Mouse (Mus musculus): ENCODE data around the gene Zfp3. TPM values are rescaled to one million over a fixed set of nuclear protein-coding genes. Genes with fewer than 3 reads are reported as not detected.

Zfp3 gene
- polyA plus RNA-seq, 1 experiment from 2014 or later, result 7.1 TPM

DNA sequence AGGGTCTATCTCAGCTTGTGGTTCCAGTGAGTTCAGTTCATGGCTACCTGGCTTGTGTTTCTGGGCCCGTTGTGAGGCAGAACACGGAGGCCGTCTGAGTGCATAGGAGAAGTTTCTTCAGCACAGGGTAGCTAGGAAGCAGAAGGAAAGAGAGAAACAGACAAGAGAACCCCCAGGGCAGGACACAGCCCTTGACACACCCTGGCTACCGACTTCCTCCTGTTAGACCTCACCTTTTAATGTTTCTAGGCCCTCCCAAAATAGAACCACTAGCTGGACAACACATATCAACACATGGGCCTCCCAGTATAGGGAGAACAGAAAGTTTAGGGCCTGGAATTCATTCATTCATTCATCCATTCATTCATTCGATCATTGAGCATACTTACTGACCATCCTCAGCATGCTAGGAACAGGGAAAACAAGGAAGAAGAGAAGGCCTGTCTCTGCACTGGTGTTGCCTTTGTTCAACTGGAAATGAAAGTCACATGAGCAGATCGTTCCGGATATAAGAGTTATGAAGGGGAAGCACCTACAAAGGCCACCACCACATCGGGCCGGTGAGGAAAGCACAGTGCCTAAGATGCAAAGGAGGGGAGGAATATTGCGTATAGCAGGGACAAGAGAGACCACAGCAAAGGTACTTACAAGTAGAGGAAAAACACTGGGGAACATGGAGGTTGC, 25.1 kb downstream of the Zfp3 start:
- no peak for ATAC-seq (replicated peaks; ENCODE audit: insufficient number of reproducible peaks, low FRiP score, low TSS enrichment)
- Histone ChIP-seq H3K4me3 (ENCODE audit: low read depth, low read length) (no peak overlapping the region), H3K36me3 (ENCODE audit: control insufficient read depth, insufficient read depth, low read length) (no peaks in the 10 kb centered on the region), H3K9ac (ENCODE audit: low read depth, low read length) (no peak overlapping the region), H3K4me2 (no peak overlapping the region), H3K27me3 (ENCODE audit: control insufficient read depth, insufficient read depth, low read length) (no peaks in the 10 kb centered on the region), H3K9me3 (replicated peaks; ENCODE audit: control insufficient read depth, low read length) (no peaks in the 10 kb centered on the region), H3K4me1 (ENCODE audit: control insufficient read depth, insufficient read depth, low read length) (no peaks in the 10 kb centered on the region), H3K27ac (ENCODE audit: low read depth, low read length) (no peak overlapping the region)
- 81% methylated on average over 10 of the region's 10 CpGs for WGBS (ENCODE audit: insufficient replicate concordance)

DNA sequence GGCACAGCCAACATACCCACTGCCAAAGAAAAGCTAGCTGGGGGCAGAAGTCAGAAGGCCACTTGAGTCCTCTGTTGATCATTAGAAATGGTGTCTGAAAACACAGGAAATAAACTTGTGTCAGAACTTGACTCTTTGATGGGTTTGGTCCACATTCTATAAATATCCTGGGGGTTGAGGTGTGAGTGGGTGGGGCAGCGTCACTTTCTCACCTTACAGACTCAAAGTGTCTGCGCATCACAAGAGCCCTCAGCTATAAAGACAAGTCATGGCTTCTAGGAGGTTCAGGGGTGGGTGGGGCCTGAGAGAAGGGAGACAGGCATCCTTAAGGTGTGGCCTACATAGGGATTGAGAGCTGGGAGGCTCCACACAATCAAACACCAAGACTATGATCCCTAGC, 26.4 kb downstream of the Zfp3 start:
- no peaks in the 10 kb centered on the region for H3K36me3 ChIP-seq (ENCODE audit: control insufficient read depth, insufficient read depth, low read length)
- ATAC-seq (replicated peaks; ENCODE audit: insufficient number of reproducible peaks, low FRiP score, low TSS enrichment), result no peak
- WGBS (ENCODE audit: insufficient replicate concordance), result 70% methylated on average over 2 of the region's 2 CpGs

DNA sequence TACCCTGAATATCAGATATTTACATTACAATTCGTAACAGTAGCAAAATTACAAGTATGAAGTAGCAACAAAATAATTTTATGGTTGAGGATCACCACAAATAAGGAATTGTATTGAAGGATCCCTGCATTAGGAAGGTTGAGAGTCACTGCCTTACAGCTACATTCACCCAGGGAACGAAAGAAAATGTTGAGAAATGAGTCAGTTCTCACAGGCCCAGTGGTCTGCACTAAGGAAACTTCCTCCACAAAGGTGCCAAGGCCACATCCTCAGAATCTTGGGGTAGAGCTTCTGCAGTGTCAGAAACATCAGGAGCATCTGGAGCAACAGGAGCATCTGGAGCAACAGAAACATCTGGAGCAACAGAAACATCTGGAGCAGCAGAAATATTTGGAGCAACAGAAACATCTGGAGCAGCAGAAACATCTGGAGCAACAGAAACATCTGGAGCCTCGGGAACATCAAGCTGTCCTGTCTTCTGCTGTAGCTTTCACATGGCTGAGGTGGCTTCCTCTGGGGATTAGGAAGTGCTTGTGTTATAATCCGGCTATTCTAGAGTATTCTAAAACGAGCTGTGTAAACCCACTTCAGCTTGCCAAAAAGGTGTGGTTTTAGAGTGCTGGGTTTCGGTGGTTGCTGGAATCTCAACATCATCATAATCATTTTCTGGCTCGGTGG, 27.0 kb downstream of the Zfp3 start:
- ATAC-seq (replicated peaks; ENCODE audit: insufficient number of reproducible peaks, low FRiP score, low TSS enrichment), result no peak
- Histone ChIP-seq H3K9ac (ENCODE audit: low read depth, low read length) (no peak overlapping the region), H3K4me1 (ENCODE audit: control insufficient read depth, insufficient read depth, low read length) (no peaks in the 10 kb centered on the region), H3K36me3 (ENCODE audit: control insufficient read depth, insufficient read depth, low read length) (no peaks in the 10 kb centered on the region), H3K4me2 (no peak overlapping the region), H3K4me3 (ENCODE audit: low read depth, low read length) (no peak overlapping the region), H3K9me3 (replicated peaks; ENCODE audit: control insufficient read depth, low read length) (no peaks in the 10 kb centered on the region), H3K27me3 (ENCODE audit: control insufficient read depth, insufficient read depth, low read length) (no peaks in the 10 kb centered on the region), H3K27ac (ENCODE audit: low read depth, low read length) (no peak overlapping the region)
- 62% methylated on average over 7 of the region's 7 CpGs for WGBS (ENCODE audit: insufficient replicate concordance)

More for the DNA sequence above, 26.4 kb downstream of the Zfp3 start:
- no peak overlapping the region for H3K4me3 ChIP-seq (ENCODE audit: low read depth, low read length)
- no peak overlapping the region for H3K4me2 ChIP-seq
- H3K27me3 ChIP-seq (ENCODE audit: control insufficient read depth, insufficient read depth, low read length), result no peaks in the 10 kb centered on the region
- no peak overlapping the region for H3K27ac ChIP-seq (ENCODE audit: low read depth, low read length)
- no peaks in the 10 kb centered on the region for H3K9me3 ChIP-seq (replicated peaks; ENCODE audit: control insufficient read depth, low read length)
- no peaks in the 10 kb centered on the region for H3K4me1 ChIP-seq (ENCODE audit: control insufficient read depth, insufficient read depth, low read length)
- H3K9ac ChIP-seq (ENCODE audit: low read depth, low read length), result no peak overlapping the region

DNA sequence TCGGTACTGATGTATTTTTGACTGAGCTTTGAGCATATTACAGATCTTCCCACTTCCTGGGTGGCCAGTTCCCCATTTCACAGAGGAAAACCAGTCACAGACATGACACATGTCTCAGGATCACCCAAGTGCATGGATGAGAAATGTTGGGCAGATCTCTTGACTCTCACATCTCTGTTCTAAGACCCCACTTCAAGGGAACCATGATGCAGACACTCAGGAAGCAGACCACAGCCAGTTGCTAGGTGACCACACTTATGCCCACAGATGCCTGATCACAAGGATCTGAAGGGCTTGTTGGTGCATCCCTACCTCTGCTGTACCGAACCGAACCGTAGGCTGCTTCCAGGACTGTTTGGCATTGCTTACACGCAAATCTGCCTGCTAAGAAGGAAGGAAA, 27.7 kb downstream of the Zfp3 start:
- Histone ChIP-seq H3K4me3 (ENCODE audit: low read depth, low read length) (no peak overlapping the region), H3K9ac (ENCODE audit: low read depth, low read length) (no peak overlapping the region), H3K9me3 (replicated peaks; ENCODE audit: control insufficient read depth, low read length) (no peaks in the 10 kb centered on the region), H3K27me3 (ENCODE audit: control insufficient read depth, insufficient read depth, low read length) (no peaks in the 10 kb centered on the region), H3K36me3 (ENCODE audit: control insufficient read depth, insufficient read depth, low read length) (no peaks in the 10 kb centered on the region), H3K27ac (ENCODE audit: low read depth, low read length) (no peak overlapping the region), H3K4me2 (no peak overlapping the region), H3K4me1 (ENCODE audit: control insufficient read depth, insufficient read depth, low read length) (no peaks in the 10 kb centered on the region)
- 83% methylated on average over 5 of the region's 5 CpGs for WGBS (ENCODE audit: insufficient replicate concordance)
- no peak for ATAC-seq (replicated peaks; ENCODE audit: insufficient number of reproducible peaks, low FRiP score, low TSS enrichment)

DNA sequence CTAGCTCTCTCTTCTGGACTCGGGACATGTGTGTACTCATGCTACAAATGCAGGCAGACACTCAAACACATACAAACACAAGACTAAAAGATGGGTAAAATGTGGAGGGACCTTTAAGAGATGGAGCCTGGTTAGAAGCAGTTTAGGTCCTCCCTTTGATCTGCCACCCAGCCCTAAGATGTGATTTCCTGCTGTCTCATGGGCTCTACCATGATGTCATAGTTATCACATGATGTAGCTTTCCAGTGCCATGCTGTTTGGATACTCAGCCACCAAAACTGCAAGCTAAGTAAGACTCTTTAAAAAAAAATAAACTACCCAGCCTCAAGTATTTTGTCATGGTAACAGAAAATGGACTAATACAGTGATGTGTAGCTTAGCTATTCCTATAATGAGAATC, 28.4 kb downstream of the Zfp3 start:
- Histone ChIP-seq H3K4me1 (ENCODE audit: control insufficient read depth, insufficient read depth, low read length) (no peaks in the 10 kb centered on the region), H3K27ac (ENCODE audit: low read depth, low read length) (no peak overlapping the region), H3K4me2 (no peak overlapping the region), H3K36me3 (ENCODE audit: control insufficient read depth, insufficient read depth, low read length) (no peaks in the 10 kb centered on the region), H3K4me3 (ENCODE audit: low read depth, low read length) (no peak overlapping the region), H3K9ac (ENCODE audit: low read depth, low read length) (no peak overlapping the region), H3K9me3 (replicated peaks; ENCODE audit: control insufficient read depth, low read length) (no peaks in the 10 kb centered on the region), H3K27me3 (ENCODE audit: control insufficient read depth, insufficient read depth, low read length) (no peaks in the 10 kb centered on the region)
- no peak for ATAC-seq (replicated peaks; ENCODE audit: insufficient number of reproducible peaks, low FRiP score, low TSS enrichment)
- WGBS (ENCODE audit: insufficient replicate concordance), result 86% methylated on average over 1 of the region's 1 CpGs

DNA sequence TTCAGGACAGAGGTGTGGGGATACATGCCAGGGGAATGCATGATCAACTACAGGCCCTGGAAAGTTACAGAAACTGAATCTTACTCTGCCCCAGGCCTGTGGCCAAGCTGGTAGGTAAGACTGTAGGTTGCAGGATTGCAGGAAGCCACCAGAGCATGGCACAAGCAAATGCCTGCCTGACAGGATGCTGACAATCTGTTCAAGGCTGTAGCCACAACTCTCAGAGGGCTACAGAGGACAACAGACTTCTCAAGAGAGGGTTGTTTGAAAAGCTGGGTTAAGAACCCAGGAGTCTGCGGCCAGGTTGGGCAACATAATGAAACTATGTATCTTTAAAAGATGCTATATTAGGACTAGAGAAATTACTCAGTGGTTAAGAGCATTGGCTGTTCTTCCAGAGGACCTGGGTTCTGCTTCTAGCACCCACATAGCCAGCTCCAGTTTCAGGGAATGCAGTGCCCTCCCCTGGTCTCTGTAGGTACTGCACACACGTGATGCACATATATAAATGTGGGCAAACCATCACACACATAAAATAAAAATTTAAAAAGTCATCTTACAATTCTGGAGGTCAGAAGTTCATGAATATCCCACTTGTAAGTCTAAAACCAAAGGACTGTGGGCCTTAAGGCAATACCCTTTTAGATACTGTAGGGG, 38.3 kb downstream of the Zfp3 start:
- Histone ChIP-seq H3K9me3 (replicated peaks; ENCODE audit: control insufficient read depth, low read length) (no peaks in the 10 kb centered on the region), H3K4me1 (ENCODE audit: control insufficient read depth, insufficient read depth, low read length) (no peaks in the 10 kb centered on the region), H3K4me3 (ENCODE audit: low read depth, low read length) (no peak overlapping the region), H3K9ac (ENCODE audit: low read depth, low read length) (no peak overlapping the region), H3K27me3 (ENCODE audit: control insufficient read depth, insufficient read depth, low read length) (no peaks in the 10 kb centered on the region), H3K4me2 (no peak overlapping the region), H3K36me3 (ENCODE audit: control insufficient read depth, insufficient read depth, low read length) (no peaks in the 10 kb centered on the region), H3K27ac (ENCODE audit: low read depth, low read length) (no peak overlapping the region)
- ATAC-seq (replicated peaks; ENCODE audit: insufficient number of reproducible peaks, low FRiP score, low TSS enrichment), result no peak
- 85% methylated on average over 2 of the region's 2 CpGs for WGBS (ENCODE audit: insufficient replicate concordance)

DNA sequence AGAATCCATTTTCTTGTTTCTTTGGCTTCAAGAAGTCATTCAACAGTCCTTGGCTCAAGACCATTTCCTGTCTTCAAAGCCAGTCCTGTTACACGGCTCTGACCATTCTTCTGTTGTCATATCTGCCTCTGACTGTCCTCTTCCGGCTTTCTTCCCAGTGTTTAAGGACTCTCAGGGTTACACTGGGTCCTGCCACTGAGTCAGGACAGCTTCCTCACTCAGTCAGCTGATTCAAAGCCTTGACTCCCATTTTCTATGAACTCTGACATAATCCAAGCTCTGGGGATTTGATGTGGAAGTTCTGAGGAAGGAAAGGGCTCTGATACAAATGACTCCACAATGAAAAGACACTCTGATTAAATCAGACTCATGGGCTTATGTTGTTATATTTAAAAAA, 38.9 kb downstream of the Zfp3 start:
- no peaks in the 10 kb centered on the region for H3K4me1 ChIP-seq (ENCODE audit: control insufficient read depth, insufficient read depth, low read length)
- no peaks in the 10 kb centered on the region for H3K36me3 ChIP-seq (ENCODE audit: control insufficient read depth, insufficient read depth, low read length)
- no peaks in the 10 kb centered on the region for H3K9me3 ChIP-seq (replicated peaks; ENCODE audit: control insufficient read depth, low read length)
- no peak overlapping the region for H3K4me2 ChIP-seq
- no peak for ATAC-seq (replicated peaks; ENCODE audit: insufficient number of reproducible peaks, low FRiP score, low TSS enrichment)
- H3K9ac ChIP-seq (ENCODE audit: low read depth, low read length), result no peak overlapping the region
- 54% methylated on average over 2 of the region's 2 CpGs for WGBS (ENCODE audit: insufficient replicate concordance)
- H3K27ac ChIP-seq (ENCODE audit: low read depth, low read length), result no peak overlapping the region
- no peak overlapping the region for H3K4me3 ChIP-seq (ENCODE audit: low read depth, low read length)
- no peaks in the 10 kb centered on the region for H3K27me3 ChIP-seq (ENCODE audit: control insufficient read depth, insufficient read depth, low read length)

DNA sequence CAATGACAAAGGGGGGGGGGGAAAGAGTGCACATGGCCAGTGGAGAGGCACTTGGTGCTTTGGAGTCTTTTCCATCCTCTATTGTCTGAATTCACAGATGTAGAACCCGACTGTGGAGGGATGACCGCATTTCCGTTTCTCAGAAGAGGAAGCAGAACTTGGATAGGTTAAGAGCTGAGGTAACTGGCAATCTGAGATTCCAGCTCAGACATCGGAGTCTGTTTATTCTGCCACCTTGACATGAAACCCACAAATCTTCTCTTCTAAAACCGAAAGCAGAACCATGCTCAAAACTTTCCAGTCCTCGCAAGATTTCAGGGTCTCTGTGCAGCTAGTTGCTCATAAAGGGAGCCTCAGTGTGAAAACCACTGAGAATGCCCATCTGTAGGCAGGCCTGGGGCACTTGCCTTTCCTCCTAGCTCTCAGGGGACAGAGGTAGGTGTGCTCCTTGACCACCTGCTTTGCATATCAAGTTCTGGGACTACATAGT, 39.7 kb downstream of the Zfp3 start:
- 82% methylated on average over 6 of the region's 6 CpGs for WGBS (ENCODE audit: insufficient replicate concordance)
- Histone ChIP-seq H3K27me3 (ENCODE audit: control insufficient read depth, insufficient read depth, low read length) (no peaks in the 10 kb centered on the region), H3K27ac (ENCODE audit: low read depth, low read length) (no peak overlapping the region), H3K4me2 (no peak overlapping the region), H3K4me1 (ENCODE audit: control insufficient read depth, insufficient read depth, low read length) (no peaks in the 10 kb centered on the region), H3K9me3 (replicated peaks; ENCODE audit: control insufficient read depth, low read length) (no peaks in the 10 kb centered on the region), H3K36me3 (ENCODE audit: control insufficient read depth, insufficient read depth, low read length) (no peaks in the 10 kb centered on the region), H3K4me3 (ENCODE audit: low read depth, low read length) (no peak overlapping the region), H3K9ac (ENCODE audit: low read depth, low read length) (no peak overlapping the region)
- no peak for ATAC-seq (replicated peaks; ENCODE audit: insufficient number of reproducible peaks, low FRiP score, low TSS enrichment)

Data from heart, embryonic 11.5 days (tissue).